Mouse (Mus musculus) c-Kit-negative CD71-positive TER-119-positive erythroid progenitor cells, embryonic 14.5 days (primary cell): Measurements from ENCODE around the gene Nrxn2.

ENCODE experiments used
- DNase-seq: peaks from one replicate; pipeline ENCODE4 v3.0.0-alpha.2; 2013; ENCODE audit warnings: low read depth, low spot score

The Nrxn2 gene

GRCm38 (mm10) chr19:6494504-6495170 is 76.1 kb downstream of the Nrxn2 start:
- no peak for DNase-seq

- no peak for DNase-seq
Observed at GRCm38 (mm10) chr19:6495714-6496113, 77.2 kb downstream of the Nrxn2 start.

GRCm38 (mm10) chr19:6496462-6497149 is 78.1 kb downstream of the Nrxn2 start:
- no peak for DNase-seq

- no peak for DNase-seq
Observed at GRCm38 (mm10) chr19:6497150-6497801, 78.7 kb downstream of the Nrxn2 start.

- DNase-seq: no peak
Observed at GRCm38 (mm10) chr19:6497803-6498202, 79.3 kb downstream of the Nrxn2 start.

- DNase-seq: no peak
Observed at GRCm38 (mm10) chr19:6498350-6499131, 80.0 kb downstream of the Nrxn2 start.

GRCm38 (mm10) chr19:6499860-6500635 is 81.5 kb downstream of the Nrxn2 start:
- no peak for DNase-seq

GRCm38 (mm10) chr19:6500636-6501025 is 82.1 kb downstream of the Nrxn2 start:
- no peak for DNase-seq

GRCm38 (mm10) chr19:6502035-6502541 is 83.6 kb downstream of the Nrxn2 start:
- no peak for DNase-seq

GRCm38 (mm10) chr19:6502543-6503319 is 84.2 kb downstream of the Nrxn2 start:
- no peak for DNase-seq

- DNase-seq: no peak
Observed at GRCm38 (mm10) chr19:6503926-6504655, 85.6 kb downstream of the Nrxn2 start.

- no peak for DNase-seq
Observed at GRCm38 (mm10) chr19:6504656-6505045, 86.1 kb downstream of the Nrxn2 start.

GRCm38 (mm10) chr19:6507393-6507792 is 88.9 kb downstream of the Nrxn2 start:
- DNase-seq: no peak

GRCm38 (mm10) chr19:6509881-6510280 is 91.3 kb downstream of the Nrxn2 start:
- no peak for DNase-seq

GRCm38 (mm10) chr19:6510546-6510945 is 92.0 kb downstream of the Nrxn2 start:
- no peak for DNase-seq

- DNase-seq: no peak
Observed at GRCm38 (mm10) chr19:6513389-6514139, 95.0 kb downstream of the Nrxn2 start.

GRCm38 (mm10) chr19:6514940-6515339 is 96.4 kb downstream of the Nrxn2 start:
- DNase-seq: no peak

GRCm38 (mm10) chr19:6515448-6515847 is 96.9 kb downstream of the Nrxn2 start:
- DNase-seq: no peak

- no peak for DNase-seq
Observed at GRCm38 (mm10) chr19:6516153-6516552, 97.6 kb downstream of the Nrxn2 start.
